Mouse (Mus musculus): Measurements from ENCODE around the gene Dscaml1.

- no peak for TF ChIP-seq ZNF384 (IDR thresholded peaks at IDR 0.05; ENCODE audit: low read depth, low read length)
- TF ChIP-seq CHD2 (IDR thresholded peaks at IDR 0.05; ENCODE audit: low read depth, low read length), result no peak
Observed at GRCm38 (mm10) chr9:45610336-45611060, 184.1 kb downstream of the Dscaml1 start.

Measured in ES-E14 (cell line).